Mouse (Mus musculus) myocyte (in vitro differentiated cells): ENCODE data around the gene Snrpa.

Source experiments
- E2F4 ChIP-seq: IDR thresholded peaks from one replicate; pipeline ENCODE4 v1.6.1; 2011; ENCODE audit warnings: mild to moderate bottlenecking, control low read depth, moderate library complexity; ENCODE audit not compliant: insufficient read depth
- MAX ChIP-seq: IDR thresholded peaks from one replicate; pipeline ENCODE4 v1.6.1; 2011; ENCODE audit warnings: low read depth, mild to moderate bottlenecking, control low read depth
- MYOD1 ChIP-seq, 3 experiments: IDR thresholded peaks; one replicate each; pipeline ENCODE4 v1.6.1; 2011; ENCODE audit warnings: control low read depth in 2 of 3, low read depth in 2 of 3, mild to moderate bottlenecking in 2 of 3, moderate library complexity in 1 of 3; ENCODE audit not compliant: insufficient read length in 2 of 3, control insufficient read depth in 1 of 3
- MYOG ChIP-seq, 3 experiments: IDR thresholded peaks; one replicate each; pipeline ENCODE4 v1.6.1; 2011; ENCODE audit warnings: control low read depth in 2 of 3, low read depth in 2 of 3, mild to moderate bottlenecking in 2 of 3; ENCODE audit not compliant: insufficient read length in 2 of 3, control insufficient read depth in 1 of 3, insufficient read depth in 1 of 3
- POLR2A ChIP-seq: IDR thresholded peaks from one replicate; pipeline ENCODE4 v1.6.1; 2011; ENCODE audit warnings: low read depth, mild to moderate bottlenecking, control low read depth, moderate library complexity; ENCODE audit not compliant: insufficient read length
- POLR2AphosphoS2 ChIP-seq: IDR thresholded peaks from one replicate; pipeline ENCODE4 v1.6.1; 2011; ENCODE audit warnings: low read depth, control low read depth; ENCODE audit not compliant: insufficient read length
- REST ChIP-seq: IDR thresholded peaks from one replicate; pipeline ENCODE4 v1.6.1; 2011; ENCODE audit warnings: mild to moderate bottlenecking, control low read depth, moderate library complexity; ENCODE audit not compliant: insufficient read depth, insufficient read length
- TCF12 ChIP-seq: IDR thresholded peaks from one replicate; pipeline ENCODE4 v1.6.1; 2011; ENCODE audit warnings: mild to moderate bottlenecking, control low read depth; ENCODE audit not compliant: poor library complexity, insufficient read depth, severe bottlenecking
- TCF3 ChIP-seq: IDR thresholded peaks from one replicate; pipeline ENCODE4 v1.6.1; 2011; ENCODE audit warnings: low read depth, control low read depth; ENCODE audit not compliant: insufficient read length
- USF1 ChIP-seq: IDR thresholded peaks from one replicate; pipeline ENCODE4 v1.6.1; 2011; ENCODE audit warnings: low read depth, mild to moderate bottlenecking, control low read depth, moderate library complexity

DNA sequence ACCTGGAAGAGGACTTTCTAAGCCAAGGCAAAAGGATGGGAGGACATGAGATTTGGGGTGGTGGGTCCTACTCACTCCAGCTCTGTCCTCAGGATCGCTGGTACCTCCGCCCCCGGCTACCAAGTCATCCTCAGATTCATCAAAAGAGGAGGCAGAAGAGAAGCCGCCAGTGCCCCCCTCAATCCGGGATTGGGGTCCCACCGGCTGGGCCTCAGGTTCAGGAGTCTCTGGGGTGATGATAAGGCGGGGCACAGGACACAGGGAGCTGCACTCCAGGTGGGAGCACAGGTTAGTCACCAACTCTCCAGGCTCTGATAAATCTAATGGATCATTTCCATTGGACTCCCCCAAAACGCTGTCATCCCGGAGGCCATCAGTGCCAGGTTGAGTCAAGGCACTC is 31.2 kb upstream of the Snrpa start:
- TF ChIP-seq POLR2A (no peak), E2F4 (no peak), REST (no peak), POLR2AphosphoS2 (no peak), MYOG (IDR thresholded peaks at IDR 0.05; ENCODE audit: control insufficient read depth in 1 of 3, insufficient read depth in 1 of 3, insufficient read length in 2 of 3, low read depth in 2 of 3) (no peak), MAX (no peak), USF1 (no peak), MYOD1 (IDR thresholded peaks at IDR 0.05; ENCODE audit: control insufficient read depth in 1 of 3, insufficient read length in 2 of 3, low read depth in 2 of 3) (no peak), TCF12 (no peak), TCF3 (no peak)
